Mouse (Mus musculus) heart, adult 2 months (tissue): ENCODE data around the gene Ddx58.

Experiments
- CTCF ChIP-seq: fragments of 200-600 bp; IDR thresholded peaks from 2 replicates; pipeline ENCODE4 v1.8.1; 2022; ENCODE audit warnings: antibody characterized with exemption, mild to moderate bottlenecking, moderate library complexity
- EP300 ChIP-seq: fragments of 200-500 bp; IDR thresholded peaks from 2 replicates; pipeline ENCODE4 v1.6.1; 2011; ENCODE audit warnings: low read depth, low read length, control low read depth; ENCODE audit not compliant: insufficient read depth
- POLR2A ChIP-seq: fragments of 200-500 bp; IDR thresholded peaks from 2 replicates; pipeline ENCODE4 v1.6.1; 2011; ENCODE audit warnings: mild to moderate bottlenecking, low read depth, low read length, control low read depth; ENCODE audit not compliant: insufficient read depth

DNA sequence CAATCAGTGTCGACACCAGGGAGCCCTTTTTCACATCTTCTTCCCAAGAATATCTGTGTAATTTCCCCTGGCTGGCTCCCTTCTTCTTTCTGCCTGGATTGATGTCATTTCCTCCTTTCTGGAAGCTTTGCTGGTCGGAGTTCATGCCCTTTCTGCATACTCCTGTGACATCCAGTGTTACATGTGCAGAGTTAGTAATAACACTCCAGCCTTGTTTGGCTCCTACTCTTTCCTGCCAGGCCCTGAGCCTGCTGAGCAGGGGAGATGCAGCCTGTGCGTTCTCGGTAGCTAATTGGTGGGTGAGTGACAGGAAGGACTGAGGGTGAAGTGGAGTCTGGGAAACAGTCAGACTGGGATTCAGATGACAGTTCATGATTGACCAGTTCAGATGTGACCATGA, 65.3 kb downstream of the Ddx58 start:
- no peak for TF ChIP-seq CTCF
- no peak for TF ChIP-seq POLR2A
- TF ChIP-seq EP300: no peak
